Mouse (Mus musculus) cortical plate, adult 2 months (tissue): ENCODE measurements around the gene Olfr548-ps1.

Experiments
- CTCF ChIP-seq: fragments of 200-500 bp; IDR thresholded peaks from 2 replicates; pipeline ENCODE4 v1.5.1; 2011; ENCODE audit warnings: mild to moderate bottlenecking, control low read depth, low read length; ENCODE audit not compliant: insufficient read depth; ENCODE audit errors: extremely low read depth
- POLR2A ChIP-seq: fragments of 200-500 bp; IDR thresholded peaks from 2 replicates; pipeline ENCODE4 v1.6.1; 2011; ENCODE audit warnings: mild to moderate bottlenecking, low read length, control low read depth; ENCODE audit not compliant: insufficient read depth; ENCODE audit errors: extremely low read depth

DNA sequence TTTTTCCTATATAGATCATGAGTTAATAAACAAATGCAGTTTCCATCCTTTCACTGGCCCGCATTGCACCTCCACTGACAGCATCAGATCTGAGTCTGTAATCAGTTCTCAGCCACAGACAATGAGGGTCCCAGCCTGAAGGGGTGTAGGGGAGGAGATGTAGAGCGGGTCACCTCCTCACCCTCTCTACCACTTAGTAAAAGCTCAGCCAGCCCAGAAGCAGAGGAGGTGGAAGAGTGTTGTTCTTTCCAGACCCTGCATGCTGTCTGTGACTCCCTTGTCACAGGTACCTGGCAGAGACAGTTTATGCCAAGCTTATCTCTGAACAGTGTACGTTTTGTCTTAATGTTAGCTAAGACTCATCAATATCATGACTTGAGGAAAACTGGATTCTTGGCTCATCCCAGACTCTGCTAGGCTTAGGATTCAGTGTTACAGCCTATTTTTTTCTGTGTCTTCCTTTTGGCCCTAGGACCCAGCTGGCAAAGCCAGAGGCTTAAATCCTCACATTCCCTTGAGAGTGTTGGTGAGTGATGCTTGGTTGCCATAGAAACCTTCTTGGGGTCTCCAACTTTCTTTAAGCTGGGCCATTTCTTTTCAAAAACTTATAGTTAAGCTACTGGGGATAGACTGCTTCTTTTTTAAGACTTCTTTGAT, 32.6 kb downstream of the Olfr548-ps1 start:
- TF ChIP-seq CTCF = no peak
- TF ChIP-seq POLR2A = no peak
